Mouse (Mus musculus): ENCODE measurements around the gene Prpf3.
"Not testable (repeated sequence)": the region's sequence is repeated elsewhere in the genome, so short reads cannot be mapped to it uniquely, and the experiment has no call there.

The Prpf3 gene

DNA sequence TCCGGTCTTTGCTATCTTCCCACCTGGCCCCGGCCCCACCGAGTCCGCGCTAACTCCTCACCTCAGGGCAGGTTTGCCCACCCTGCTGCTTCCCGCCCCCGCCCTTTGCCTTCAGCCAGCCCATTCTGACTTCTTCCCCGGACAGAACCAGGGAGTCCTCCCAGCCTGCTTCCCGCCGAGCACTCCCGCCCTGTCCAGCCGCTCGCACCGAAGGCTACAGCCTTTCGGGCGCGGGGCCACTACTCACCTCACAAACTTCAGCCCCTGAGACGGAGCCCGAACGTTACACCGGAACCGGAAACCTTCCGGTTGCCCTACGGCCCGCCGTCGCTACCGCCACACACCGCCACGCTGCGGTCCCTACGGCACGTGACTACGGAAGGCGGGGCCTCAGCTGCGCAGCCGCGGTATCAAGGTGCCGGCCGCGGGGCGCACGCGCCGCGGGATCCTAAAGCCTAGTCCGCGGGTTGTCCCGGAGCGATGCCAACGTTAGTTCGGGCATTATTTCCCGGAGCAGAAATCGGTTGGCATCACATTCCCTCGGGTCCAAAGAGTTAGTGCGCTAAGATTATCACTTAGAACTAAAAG, at the start of gene Prpf3:
Prpf3 (minus strand) TSS at position 384 of the 588 bp plus-strand sequence.
- peak; percentile 94 for DNase-seq

GRCm38 (mm10) chr3:95904568-95904967, 48.9 kb upstream of the Prpf3 start, which contains the start of gene Car14:
Gene Car14, minus strand, starts transcription at chr3:95904691.
- no peak for DNase-seq

- DNase-seq = no peak
Observed at GRCm38 (mm10) chr3:95903753-95904502, 48.2 kb upstream of the Prpf3 start.

GRCm38 (mm10) chr3:95902643-95903042, 47.0 kb upstream of the Prpf3 start:
- DNase-seq = no peak

DNA sequence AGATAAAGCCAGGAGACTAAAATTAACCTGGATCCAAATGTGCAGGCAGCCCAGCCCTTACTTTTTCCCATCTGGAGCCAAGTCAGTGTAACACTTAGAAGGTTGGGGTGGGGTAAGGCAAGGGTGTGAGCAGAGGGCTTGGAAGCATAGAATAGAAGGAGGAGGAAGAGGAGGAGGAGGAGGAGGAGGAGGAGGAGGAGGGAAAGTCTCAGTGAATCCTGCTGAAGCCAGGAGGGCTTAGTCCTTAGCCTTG, 46.6 kb upstream of the Prpf3 start:
- DNase-seq = no peak

GRCm38 (mm10) chr3:95901616-95902372, 46.1 kb upstream of the Prpf3 start:
- DNase-seq = no peak

GRCm38 (mm10) chr3:95899800-95900524, 44.3 kb upstream of the Prpf3 start:
- no peak for DNase-seq

- not testable (repeated sequence) for DNase-seq
Observed at GRCm38 (mm10) chr3:95895501-95895900, 39.8 kb upstream of the Prpf3 start.

DNA sequence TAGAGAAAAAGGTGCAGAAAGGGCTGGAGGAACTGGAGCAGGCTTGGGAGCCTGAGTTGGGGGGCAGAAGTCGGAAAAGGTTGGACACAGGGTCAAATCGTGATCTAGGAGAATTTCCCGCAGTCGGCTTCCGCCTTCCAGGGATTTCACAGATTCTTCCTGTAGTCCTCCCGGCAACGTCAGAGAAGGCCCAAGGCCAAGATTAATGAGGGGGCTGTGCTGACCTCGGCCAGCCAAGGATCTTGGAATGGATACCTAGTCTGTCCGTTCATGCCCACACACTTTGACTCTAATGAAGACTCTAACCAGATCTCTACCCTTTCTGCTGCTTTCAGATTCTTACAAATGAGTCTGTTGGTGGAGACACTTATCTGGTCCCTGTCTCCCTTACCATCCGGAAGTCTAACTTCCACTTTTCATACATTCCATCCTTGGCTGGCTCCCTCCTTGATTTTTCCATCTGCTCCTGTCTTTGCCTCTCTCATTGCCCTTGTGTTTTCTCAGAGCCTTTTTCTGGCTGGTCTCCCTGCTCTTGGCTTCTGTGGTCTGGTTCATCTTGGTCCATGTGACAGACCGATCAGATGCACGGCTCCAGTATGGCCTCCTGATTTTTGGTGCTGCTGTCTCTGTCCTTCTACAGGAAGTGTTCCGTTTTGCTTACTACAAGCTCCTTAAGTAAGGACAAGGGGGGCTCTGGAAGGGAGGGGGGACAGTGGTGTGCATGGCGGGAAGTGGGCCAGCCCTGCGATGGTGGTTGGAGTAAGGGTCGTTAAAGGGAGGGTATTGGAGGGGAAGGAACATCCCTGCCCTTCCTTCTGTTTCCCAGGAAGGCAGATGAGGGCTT, 38.9 kb upstream of the Prpf3 start:
- DNase-seq = no peak

- DNase-seq = peak; percentile 98
Observed at GRCm38 (mm10) chr3:95893606-95894316, 38.1 kb upstream of the Prpf3 start, which contains the start of gene Aph1a. Gene Aph1a, plus strand, starts transcription at chr3:95893969.

DNA sequence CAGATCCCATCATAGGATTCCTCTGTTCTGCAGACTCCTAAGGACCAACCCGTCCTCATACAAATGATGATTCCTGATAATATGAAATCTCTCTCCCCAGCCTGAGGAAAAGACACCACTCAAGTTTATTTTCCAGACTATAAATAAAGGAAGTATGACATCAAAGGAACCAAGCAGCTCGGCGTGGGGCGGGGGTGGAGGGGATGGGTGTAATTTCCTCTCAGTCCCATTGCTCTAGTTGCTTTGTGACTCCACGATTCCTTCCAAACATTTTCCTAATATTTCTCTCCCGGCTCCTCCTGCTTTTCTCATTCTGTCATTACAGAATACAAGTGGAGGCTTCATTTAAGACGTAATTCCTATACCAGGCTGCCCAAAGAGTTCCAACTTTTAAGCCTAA, 37.4 kb upstream of the Prpf3 start:
- DNase-seq = no peak

DNA sequence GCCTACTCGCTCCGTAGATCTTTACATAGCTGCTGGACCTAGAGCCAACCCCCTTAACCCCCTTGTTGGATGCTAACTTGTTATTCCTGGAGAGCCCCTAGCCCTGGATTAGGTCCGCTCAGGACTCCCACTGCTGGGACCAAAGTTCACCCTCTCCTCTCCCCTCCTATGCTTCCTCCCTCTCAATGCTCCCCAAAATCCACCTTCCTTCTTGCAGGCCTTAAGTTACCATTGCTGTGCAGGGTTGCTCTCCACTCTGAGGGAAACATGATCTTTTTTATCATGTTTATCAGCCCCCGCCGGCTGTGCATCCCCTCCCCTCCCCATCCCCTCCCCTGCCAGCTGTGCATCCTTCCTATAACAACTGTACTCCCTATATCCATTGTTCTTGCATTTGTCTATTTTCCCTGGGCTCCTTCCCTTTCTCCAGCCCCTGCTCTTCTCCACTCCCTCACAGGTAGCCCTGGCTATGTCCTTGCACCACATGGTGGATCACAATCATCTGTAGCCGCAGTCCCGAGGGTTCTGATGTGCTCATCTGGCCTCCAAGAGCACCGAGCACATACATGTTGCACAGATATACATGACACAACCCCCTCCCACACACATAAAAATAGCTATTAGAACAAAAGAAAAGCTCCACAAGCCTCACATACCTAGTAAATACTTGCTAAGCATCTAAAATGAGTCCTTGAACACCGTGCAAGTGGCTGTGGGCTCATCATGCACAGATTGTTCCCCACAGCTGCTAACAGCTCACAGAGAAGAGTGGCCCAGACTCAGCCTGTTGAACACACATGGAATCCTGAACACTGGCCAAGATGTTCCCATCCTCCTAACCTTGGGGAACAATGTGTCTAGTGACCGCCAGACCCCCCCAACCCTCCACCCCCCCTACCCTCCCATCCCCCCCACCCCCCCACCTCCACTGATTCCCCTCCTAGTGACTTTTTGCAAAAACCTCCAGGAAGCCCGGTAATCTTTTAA, 36.7 kb upstream of the Prpf3 start:
- no peak for DNase-seq

GRCm38 (mm10) chr3:95891211-95892065, 35.8 kb upstream of the Prpf3 start, which contains the start of gene BC028528:
Gene BC028528, minus strand, starts transcription at chr3:95892005.
- no peak for DNase-seq

GRCm38 (mm10) chr3:95889664-95890063, 34.0 kb upstream of the Prpf3 start:
- DNase-seq = no peak

GRCm38 (mm10) chr3:95887596-95887995, 31.9 kb upstream of the Prpf3 start:
- DNase-seq = no peak

- DNase-seq = no peak
Observed at GRCm38 (mm10) chr3:95884400-95884799, 28.7 kb upstream of the Prpf3 start.

GRCm38 (mm10) chr3:95882816-95883425, 27.2 kb upstream of the Prpf3 start:
- DNase-seq = peak; percentile 87

- DNase-seq = peak; percentile 99
Observed at GRCm38 (mm10) chr3:95881979-95882815, 26.5 kb upstream of the Prpf3 start, which contains the start of gene Ciart. Gene Ciart, minus strand, starts transcription at chr3:95882251.
